Mouse (Mus musculus) neural tube, embryonic 14.5 days (tissue): Measurements from ENCODE around the gene 9130019O22Rik. TPM values are rescaled to one million over a fixed set of nuclear protein-coding genes. Genes with fewer than 3 reads are reported as not detected.
"Not testable (repeated sequence)": the region's sequence is repeated elsewhere in the genome, so short reads cannot be mapped to it uniquely, and the experiment has no call there.

Experiments used
- ATAC-seq: fragments of 200-750 bp; cut with Nextera tagmentation; 2 replicates; pipeline ENCODE4 v1.8.0; 2017; ENCODE audit warnings: low read depth, mild to moderate bottlenecking, moderate TSS enrichment, moderate library complexity
- H3K27ac ChIP-seq: fragments of 300-500 bp; sonication (generic); 2 replicates; pipeline ENCODE4 v1.5.1; 2014; ENCODE audit warnings: low read depth, mild to moderate bottlenecking, control low read depth, low read length, moderate library complexity, mixed read lengths
- H3K27me3 ChIP-seq: fragments of 300-500 bp; sonication (generic); 2 replicates; pipeline ENCODE4 v1.6.1; 2014; ENCODE audit warnings: low read length; ENCODE audit not compliant: control insufficient read depth, insufficient read depth
- H3K36me3 ChIP-seq: fragments of 300-500 bp; sonication (generic); 2 replicates; pipeline ENCODE4 v1.6.1; 2014; ENCODE audit warnings: low read length, mixed read lengths; ENCODE audit not compliant: control insufficient read depth, insufficient read depth
- H3K4me1 ChIP-seq: fragments of 300-500 bp; sonication (generic); 2 replicates; pipeline ENCODE4 v1.6.1; 2014; ENCODE audit warnings: low read length; ENCODE audit not compliant: control insufficient read depth, insufficient read depth
- H3K4me2 ChIP-seq: fragments of 300-500 bp; sonication (generic); 2 replicates; pipeline ENCODE4 v1.6.1; 2014; ENCODE audit warnings: mild to moderate bottlenecking, low read depth, low read length, control low read depth
- H3K4me3 ChIP-seq: fragments of 300-500 bp; sonication (generic); 2 replicates; pipeline ENCODE4 v1.5.1; 2014; ENCODE audit warnings: low read depth, low read length, control low read depth, mixed read lengths
- H3K9ac ChIP-seq: fragments of 300-500 bp; sonication (generic); replicated peaks from 2 replicates; pipeline ENCODE4 v1.6.1; 2014; ENCODE audit warnings: low read depth, mild to moderate bottlenecking, control low read depth, low read length, mixed read lengths
- H3K9me3 ChIP-seq: fragments of 300-500 bp; sonication (generic); 2 replicates; pipeline ENCODE4 v1.6.1; 2016; ENCODE audit warnings: low read length; ENCODE audit not compliant: control insufficient read depth
- WGBS: fragments of 180-500 bp; shearing (Covaris S2); extraction: QIAGEN DNeasy Blood & Tissue Kit; methylation state at CpG from one replicate; pipeline ENCODE4 v1.1.7; 2014; 5-methylcytosine and 5-hydroxymethylcytosine counted together
- polyA plus RNA-seq: library from polyadenylated mRNA; unstranded; fragments of >200 nt; fragmentation: Nextera tagmentation; extraction: Ambion mirVana; gene quantifications from 2 replicates; pipeline ENCODE4 v1.2.1, GENCODE M21; 2014

9130019O22Rik gene
- polyA plus RNA-seq, 1 experiment from 2014 or later: 5.6 TPM

GRCm38 (mm10) chr7:127345512-127346325 is 41.2 kb downstream of the 9130019O22Rik start, which contains the start of gene Zfp768:
Zfp768 (minus strand) TSS chr7:127345589.
- H3K36me3 ChIP-seq: 0 out of 2 replicates have a peak, but pooled peaks cover 13% of the 10 kb centered on the region
- H3K9me3 ChIP-seq: no peaks in the 10 kb centered on the region
- H3K9ac ChIP-seq: peak within 1 kb of the TSS; percentile 97
- ATAC-seq: peak; percentile 94
- peak within 1 kb of the TSS; percentile 93 for H3K27ac ChIP-seq
- H3K4me2 ChIP-seq: peak within 1 kb of the TSS; percentile 77
- peak within 1 kb of the TSS; percentile 93 for H3K4me3 ChIP-seq
- WGBS: under 1% methylated on average over 75 of the region's 76 CpGs
- H3K4me1 ChIP-seq: peaks cover 11% of the 10 kb centered on the region; the same call in 1 of the 2 replicates
- H3K27me3 ChIP-seq: no peaks in the 10 kb centered on the region

GRCm38 (mm10) chr7:127345092-127345491 is 41.9 kb downstream of the 9130019O22Rik start:
- Histone ChIP-seq H3K27ac (peak overlapping the region; percentile 93), H3K4me3 (peak overlapping the region; percentile 93), H3K36me3 (0 out of 2 replicates have a peak, but pooled peaks cover 13% of the 10 kb centered on the region), H3K9ac (peak overlapping the region; percentile 97), H3K27me3 (no peaks in the 10 kb centered on the region), H3K4me1 (peaks cover 11% of the 10 kb centered on the region; the same call in 1 of the 2 replicates), H3K9me3 (no peaks in the 10 kb centered on the region), H3K4me2 (peak overlapping the region; percentile 77)
- peak; percentile 45 for ATAC-seq
- WGBS: under 1% methylated on average over 37 of the region's 42 CpGs

- Histone ChIP-seq H3K4me1 (peaks cover 11% of the 10 kb centered on the region; the same call in 1 of the 2 replicates), H3K27ac (no peak overlapping the region), H3K27me3 (no peaks in the 10 kb centered on the region), H3K9ac (peak overlapping the region; percentile 97; the same call in 1 of the 2 replicates), H3K4me3 (peak overlapping the region; percentile 93), H3K36me3 (0 out of 2 replicates have a peak, but pooled peaks cover 13% of the 10 kb centered on the region), H3K4me2 (peak overlapping the region; percentile 77), H3K9me3 (no peaks in the 10 kb centered on the region)
- no peak for ATAC-seq
- 91% methylated on average over 8 of the region's 8 CpGs for WGBS
Observed at GRCm38 (mm10) chr7:127344371-127344770, 42.6 kb downstream of the 9130019O22Rik start.

GRCm38 (mm10) chr7:127343351-127344019 is 43.5 kb downstream of the 9130019O22Rik start:
- H3K36me3 ChIP-seq: 0 out of 2 replicates have a peak, but pooled peaks cover 13% of the 10 kb centered on the region
- H3K27ac ChIP-seq: no peak overlapping the region
- no peaks in the 10 kb centered on the region for H3K27me3 ChIP-seq
- H3K9me3 ChIP-seq: no peaks in the 10 kb centered on the region
- peaks cover 11% of the 10 kb centered on the region; the same call in 1 of the 2 replicates for H3K4me1 ChIP-seq
- 95% methylated on average over 38 of the region's 38 CpGs for WGBS
- H3K4me3 ChIP-seq: no peak overlapping the region
- H3K9ac ChIP-seq: no peak overlapping the region
- H3K4me2 ChIP-seq: no peak overlapping the region
- ATAC-seq: no peak

GRCm38 (mm10) chr7:127342888-127343287 is 44.1 kb downstream of the 9130019O22Rik start:
- Histone ChIP-seq H3K27me3 (no peaks in the 10 kb centered on the region), H3K9me3 (no peaks in the 10 kb centered on the region), H3K9ac (no peak overlapping the region), H3K4me2 (no peak overlapping the region), H3K27ac (no peak overlapping the region), H3K4me3 (no peak overlapping the region), H3K36me3 (0 out of 2 replicates have a peak, but pooled peaks cover 13% of the 10 kb centered on the region), H3K4me1 (peaks cover 11% of the 10 kb centered on the region; the same call in 1 of the 2 replicates)
- 97% methylated on average over 7 of the region's 7 CpGs for WGBS
- no peak for ATAC-seq

- no peak for ATAC-seq
Observed at GRCm38 (mm10) chr7:127342332-127342731, 44.6 kb downstream of the 9130019O22Rik start.

GRCm38 (mm10) chr7:127341861-127342260 is 45.1 kb downstream of the 9130019O22Rik start:
- ATAC-seq, H3K27ac ChIP-seq, H3K9me3 ChIP-seq, H3K9ac ChIP-seq, H3K4me1 ChIP-seq, H3K4me2 ChIP-seq, H3K4me3 ChIP-seq, H3K27me3 ChIP-seq: not testable (repeated sequence)
- 0 out of 2 replicates have a peak, but pooled peaks cover 13% of the 10 kb centered on the region for H3K36me3 ChIP-seq
- WGBS: 96% methylated on average over 6 of the region's 6 CpGs

More at GRCm38 (mm10) chr7:127342332-127342731, 44.6 kb downstream of the 9130019O22Rik start:
- H3K9ac ChIP-seq: no peak overlapping the region
- H3K36me3 ChIP-seq: 0 out of 2 replicates have a peak, but pooled peaks cover 13% of the 10 kb centered on the region
- peaks cover 11% of the 10 kb centered on the region; the same call in 1 of the 2 replicates for H3K4me1 ChIP-seq
- WGBS: 66% methylated on average over 4 of the region's 4 CpGs
- no peaks in the 10 kb centered on the region for H3K9me3 ChIP-seq
- H3K4me2 ChIP-seq: no peak overlapping the region
- no peak overlapping the region for H3K27ac ChIP-seq
- H3K4me3 ChIP-seq: no peak overlapping the region
- no peaks in the 10 kb centered on the region for H3K27me3 ChIP-seq

GRCm38 (mm10) chr7:127341356-127341755 is 45.6 kb downstream of the 9130019O22Rik start:
- Histone ChIP-seq H3K36me3 (0 out of 2 replicates have a peak, but pooled peaks cover 13% of the 10 kb centered on the region), H3K27ac (no peak overlapping the region), H3K27me3 (no peaks in the 10 kb centered on the region), H3K4me1 (peaks cover 6% of the 10 kb centered on the region; the same call in 1 of the 2 replicates), H3K4me3 (no peak overlapping the region), H3K4me2 (no peak overlapping the region), H3K9me3 (no peaks in the 10 kb centered on the region), H3K9ac (no peak overlapping the region)
- ATAC-seq: no peak
- WGBS: 97% methylated on average over 8 of the region's 8 CpGs
